Mouse (Mus musculus) mouse trophoblast stem cell (cell line): ENCODE measurements at regions not wholly inside any gene's neighbourhood (a gene's known extent, or its start where the extent isn't known, plus 50 kb on each side); places are given as distances from the start of the nearest gene placed in this dataset.
"Not testable (repeated sequence)": the region's sequence is repeated elsewhere in the genome, so short reads cannot be mapped to it uniquely, and the experiment has no call there.

ENCODE experiments used
- in situ Hi-C, 2 experiments: fragments of 300-500 bp; cut with MseI, MboI; formaldehyde crosslinking; loops; 2 replicates in 1 of 2; 3 replicates in 1 of 2; pipeline ENCODE4 v1.15.1; 2025

DNA sequence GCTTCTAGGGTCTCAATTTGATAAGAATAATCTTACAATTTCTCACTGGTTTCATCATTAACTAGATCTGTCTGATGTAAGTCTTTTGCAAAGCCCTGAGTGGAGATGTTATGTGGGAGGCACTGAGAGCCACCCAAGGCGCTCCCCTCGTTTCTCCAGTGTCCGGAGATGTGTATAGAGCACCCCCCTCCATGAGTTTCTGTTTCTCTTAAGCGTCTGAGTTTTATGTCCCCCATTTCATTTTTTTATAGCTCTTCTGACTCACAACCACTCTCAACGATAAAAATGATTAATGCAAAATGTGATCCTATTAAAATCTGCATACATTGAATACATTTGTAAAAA, 179.5 kb upstream of the Pkdcc start:
- in situ Hi-C loops = no loop called here

DNA sequence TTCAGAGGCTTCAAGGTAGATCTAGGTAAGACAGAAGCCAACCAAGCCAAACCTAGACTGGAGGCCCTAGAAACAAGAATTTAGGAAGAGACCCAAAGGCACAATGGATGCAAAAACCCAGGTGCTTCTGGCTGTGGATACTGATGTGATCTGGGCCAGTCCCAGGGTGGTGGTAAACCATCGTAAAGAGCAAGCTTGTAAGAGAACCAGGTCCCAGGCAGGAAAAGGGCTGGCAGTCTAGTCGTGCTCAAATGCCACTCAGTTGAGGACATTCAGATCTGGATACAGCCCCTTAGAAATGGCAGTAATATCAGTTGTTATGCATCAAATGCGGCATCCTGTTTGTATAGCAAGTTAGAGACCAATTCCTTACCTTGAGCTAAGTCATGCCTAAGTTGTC, 175.5 kb upstream of the Pkdcc start:
- in situ Hi-C loops = no loop called here

DNA sequence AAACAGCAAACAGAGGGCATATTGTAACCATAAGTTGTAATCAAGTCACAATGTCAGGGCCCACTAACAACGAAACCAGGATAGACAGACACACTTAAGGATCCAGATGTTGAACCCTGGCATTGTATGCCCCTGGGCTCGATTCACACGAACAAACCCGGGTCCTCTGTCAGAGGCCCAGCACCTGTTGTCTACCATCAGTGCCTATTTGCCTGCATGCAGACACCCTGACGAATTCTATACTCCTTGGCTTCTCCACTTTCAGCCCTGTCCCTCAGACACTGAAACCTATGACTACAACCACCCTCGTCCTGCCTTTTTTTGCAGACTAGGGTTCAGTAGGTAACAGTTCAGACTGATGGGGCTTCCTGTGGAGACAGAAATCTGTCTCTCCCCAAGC, 170.6 kb upstream of the Pkdcc start:
- in situ Hi-C loops = loop anchor here in 1 of 2 experiments (5.0 kb wide), 1 partner anchor 208 kb away; no protein-coding TSS in a partner anchor

DNA sequence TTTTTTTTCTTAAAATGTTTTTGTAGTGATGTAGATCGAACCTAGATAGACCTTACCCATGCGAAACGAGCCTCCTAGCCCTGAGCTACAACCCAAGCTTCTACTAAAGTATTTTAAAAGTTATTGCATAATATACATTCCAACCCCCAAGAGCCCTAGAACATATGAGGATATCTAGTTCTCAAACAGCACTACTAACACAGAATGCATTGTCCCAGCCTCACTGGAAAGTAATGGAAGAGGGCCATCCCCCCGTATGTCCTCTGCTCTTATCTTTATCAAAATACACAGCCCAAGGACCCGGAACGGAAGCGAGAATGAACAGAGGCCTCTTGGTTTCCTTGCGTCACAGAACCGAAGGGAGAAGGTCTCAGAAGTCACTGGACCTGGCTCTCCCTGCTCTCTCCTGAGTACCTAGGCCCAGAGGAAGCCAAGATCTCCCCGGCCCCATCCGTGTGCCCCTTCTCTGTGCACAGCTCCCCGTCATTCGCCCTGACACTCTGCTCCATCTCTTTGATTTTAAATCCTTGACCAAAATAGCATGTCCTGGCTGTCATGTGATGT, 165.0 kb upstream of the Pkdcc start:
- in situ Hi-C loops = no loop called here

DNA sequence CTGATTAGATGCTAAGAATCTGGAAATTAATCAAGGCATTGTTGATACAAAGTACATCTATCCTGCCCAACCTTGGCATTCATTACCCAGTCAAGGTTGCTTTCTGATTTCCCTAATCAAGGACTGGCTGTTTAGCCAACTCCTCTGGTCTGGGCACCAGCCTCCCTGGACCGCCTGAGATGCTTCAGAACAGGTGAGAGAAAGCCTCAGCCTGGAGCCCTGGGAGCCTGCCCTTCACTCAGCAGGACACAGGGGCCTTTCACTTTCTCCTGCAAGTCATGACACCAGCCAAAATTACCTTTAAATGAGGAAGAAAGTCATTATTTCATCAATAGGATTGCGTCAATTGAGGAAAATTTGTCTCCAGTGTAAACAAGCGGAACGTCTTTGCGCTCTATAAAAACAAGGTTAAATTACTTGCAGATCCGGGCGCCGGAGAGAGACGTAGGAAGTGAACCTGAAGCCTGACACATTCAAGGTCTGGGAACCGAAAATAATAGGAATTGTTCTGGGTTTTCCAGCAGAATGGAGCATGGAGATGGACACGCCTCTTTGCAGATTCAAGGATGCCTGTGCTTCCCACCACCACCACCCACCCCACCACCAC, 164.4 kb upstream of the Pkdcc start:
- in situ Hi-C loops = no loop called here

DNA sequence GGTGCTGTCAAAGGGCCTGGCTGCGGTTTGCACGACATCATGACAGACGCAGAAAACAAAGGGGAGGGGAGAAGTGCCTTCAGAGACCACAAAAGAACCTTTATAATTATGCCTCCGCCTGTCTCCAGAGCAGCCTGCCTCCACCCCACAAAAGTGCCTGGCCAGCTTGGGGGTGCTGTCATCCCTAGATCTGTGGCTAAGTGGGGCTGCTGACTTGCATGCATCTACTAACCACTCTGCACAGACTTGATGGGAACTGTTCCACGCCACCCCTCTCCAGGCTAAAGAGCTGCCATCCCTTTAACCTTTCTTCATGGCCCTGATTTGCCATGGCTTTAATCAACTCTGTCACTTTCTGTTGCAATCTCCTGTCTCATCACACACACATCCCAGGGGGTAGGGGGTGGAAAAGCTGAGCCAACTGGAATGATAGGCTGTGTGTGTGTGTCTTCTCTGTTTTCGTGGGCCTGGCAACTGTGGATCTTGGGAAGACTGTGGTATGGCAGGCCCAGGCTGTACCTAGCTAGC, 162.4 kb upstream of the Pkdcc start:
- in situ Hi-C loops = no loop called here

DNA sequence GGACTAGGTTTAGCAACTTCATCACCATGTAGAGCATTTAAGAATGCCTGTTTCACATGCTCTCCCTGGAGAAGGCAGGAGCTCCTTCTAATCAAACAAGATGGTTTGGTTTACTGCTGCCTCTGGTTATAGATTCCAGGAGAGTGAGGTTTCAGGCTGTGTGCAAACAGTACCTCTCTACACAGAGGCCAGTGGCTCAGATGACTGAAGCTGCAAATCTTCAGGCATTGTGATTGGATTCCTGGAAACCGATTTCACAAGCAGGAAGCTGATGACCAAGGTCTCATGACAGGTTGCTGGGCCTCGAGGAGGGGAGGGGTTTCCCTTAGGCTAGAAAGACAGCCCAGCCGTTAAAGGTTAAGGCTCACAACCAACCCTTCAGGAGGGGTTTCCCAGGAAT, 157.3 kb upstream of the Pkdcc start:
- in situ Hi-C loops = no loop called here

DNA sequence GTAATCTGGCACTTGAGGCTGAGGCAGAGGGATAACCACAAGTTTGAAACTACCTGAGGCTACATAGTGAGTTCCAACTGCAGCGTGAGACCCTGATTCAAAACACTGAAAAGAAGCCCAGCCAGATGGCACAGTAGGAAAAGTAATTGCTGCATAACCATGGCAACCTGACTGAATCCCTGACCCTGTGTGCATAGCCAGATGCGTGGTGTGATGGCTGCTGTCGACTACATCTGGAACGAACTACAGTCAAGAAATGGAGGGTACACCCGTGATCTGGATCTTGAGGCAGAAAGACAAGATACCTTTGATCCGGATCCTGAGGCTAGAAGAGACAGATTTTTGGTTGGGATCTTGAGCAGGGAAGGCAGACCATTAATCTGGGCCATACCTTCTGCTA, 153.2 kb upstream of the Pkdcc start:
- in situ Hi-C loops = no loop called here

DNA sequence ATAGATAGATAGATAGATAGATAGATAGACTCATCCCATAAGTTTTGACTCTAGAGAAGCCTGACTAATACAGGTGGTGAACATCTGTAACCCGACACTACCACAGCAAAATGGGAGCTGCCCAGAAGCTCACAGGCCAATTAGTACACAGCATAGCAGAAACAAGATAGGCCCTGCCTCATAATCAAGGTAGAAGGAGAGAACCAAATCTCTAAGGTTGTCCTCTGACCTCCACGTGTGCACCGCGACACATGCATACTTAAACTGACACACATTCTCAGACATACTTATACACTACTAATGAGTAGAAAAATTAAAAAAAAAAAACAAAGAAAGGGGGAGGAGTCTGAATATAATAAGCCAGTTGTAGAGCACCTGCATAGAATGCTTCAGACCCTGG, 151.2 kb upstream of the Pkdcc start:
- in situ Hi-C loops = no loop called here

DNA sequence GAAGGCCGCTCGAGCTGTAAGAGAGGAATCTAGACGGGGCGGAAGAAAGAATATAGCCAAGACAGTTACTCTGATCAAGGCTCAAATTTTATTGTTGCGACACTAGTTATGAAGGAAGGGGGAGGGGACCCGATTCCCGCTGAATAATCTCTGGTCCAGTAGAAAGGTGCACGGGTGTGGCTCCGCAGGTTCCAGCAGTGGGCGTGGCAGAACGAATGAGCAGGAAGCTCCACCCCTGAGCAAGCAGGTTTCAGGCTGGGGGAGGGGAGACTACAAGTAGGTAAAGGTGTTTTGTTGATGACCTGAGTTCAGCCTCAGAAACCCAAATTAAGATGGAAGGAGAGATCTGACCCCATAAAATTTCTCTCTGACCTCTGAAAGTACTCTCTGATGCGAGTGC, 150.7 kb upstream of the Pkdcc start:
- in situ Hi-C loops = not testable (repeated sequence)

DNA sequence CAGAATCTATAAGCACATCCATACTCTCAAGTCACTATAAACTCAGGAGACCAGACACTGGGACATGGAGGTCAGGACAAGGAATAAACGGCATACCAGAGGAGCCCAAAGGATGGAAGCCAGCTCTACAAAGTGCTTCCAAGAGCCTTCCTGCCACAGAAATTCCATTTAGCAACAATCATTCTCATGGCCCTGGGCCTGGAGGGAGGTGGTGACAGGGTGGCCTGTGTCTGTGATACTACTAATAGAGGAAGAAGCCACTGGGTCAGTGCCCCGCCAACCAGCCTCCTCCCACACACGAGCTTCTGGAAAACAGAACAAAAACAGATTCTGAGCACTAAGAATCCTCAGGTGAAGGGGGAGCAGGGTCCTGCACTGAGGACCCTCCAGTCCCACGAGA, 145.8 kb upstream of the Pkdcc start:
- in situ Hi-C loops = no loop called here

DNA sequence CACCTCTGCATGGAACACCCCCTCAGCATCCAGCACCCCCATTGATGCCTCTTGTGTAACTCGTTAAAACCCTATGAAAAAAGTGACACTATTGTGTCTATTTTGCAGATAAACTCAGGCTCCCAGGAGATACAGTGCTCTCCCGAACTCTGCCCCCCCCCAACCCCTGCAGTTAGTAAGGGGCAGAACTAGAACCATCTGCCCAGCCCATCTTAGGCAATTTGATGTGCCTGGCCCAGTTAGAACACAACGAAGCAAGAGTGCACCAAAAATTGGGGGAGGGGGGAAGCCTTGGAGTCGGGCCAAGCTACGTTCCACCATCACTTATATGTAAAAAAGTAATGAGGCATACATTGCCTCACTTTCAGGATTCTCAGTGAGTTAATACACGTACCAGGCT, 143.3 kb upstream of the Pkdcc start:
- in situ Hi-C loops = no loop called here

DNA sequence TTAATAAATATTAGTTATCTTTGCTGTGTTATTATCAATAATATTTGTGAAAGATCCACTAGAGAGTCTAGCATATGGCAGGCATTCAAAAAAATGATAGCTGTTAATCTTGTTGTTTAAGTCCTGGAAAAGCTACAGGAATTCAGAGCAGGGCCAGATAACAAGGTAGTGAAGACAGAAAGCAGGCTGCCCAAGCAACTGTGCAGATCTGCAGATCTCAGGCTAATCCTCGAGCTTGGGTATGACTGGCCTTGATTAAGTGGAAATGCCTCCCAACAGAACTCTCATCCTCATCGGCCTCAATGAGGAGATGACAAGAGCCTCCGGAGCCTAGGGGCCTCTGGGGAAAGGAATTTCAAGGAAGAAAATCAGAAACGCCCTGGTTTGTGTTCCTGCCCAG, 142.9 kb upstream of the Pkdcc start:
- in situ Hi-C loops = no loop called here

DNA sequence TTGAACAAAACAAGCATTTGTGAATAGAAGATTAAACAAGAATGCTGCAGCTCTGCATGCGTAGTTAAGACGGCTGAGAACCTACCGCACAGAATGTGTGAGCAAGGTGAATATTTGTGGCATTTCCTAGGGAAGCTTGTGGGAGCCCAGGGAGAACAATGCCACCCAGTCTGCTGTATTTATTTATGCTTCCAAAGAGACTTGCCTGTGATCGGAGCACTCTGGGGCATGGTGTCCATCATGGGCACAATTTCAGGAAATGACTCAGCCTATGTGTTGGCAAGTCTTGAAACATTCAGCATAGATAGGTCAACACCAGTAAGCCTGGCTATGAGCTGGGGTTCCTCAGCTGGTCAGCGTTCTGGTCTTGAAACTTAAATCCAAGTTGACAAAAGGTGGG, 140.2 kb upstream of the Pkdcc start:
- in situ Hi-C loops = no loop called here

DNA sequence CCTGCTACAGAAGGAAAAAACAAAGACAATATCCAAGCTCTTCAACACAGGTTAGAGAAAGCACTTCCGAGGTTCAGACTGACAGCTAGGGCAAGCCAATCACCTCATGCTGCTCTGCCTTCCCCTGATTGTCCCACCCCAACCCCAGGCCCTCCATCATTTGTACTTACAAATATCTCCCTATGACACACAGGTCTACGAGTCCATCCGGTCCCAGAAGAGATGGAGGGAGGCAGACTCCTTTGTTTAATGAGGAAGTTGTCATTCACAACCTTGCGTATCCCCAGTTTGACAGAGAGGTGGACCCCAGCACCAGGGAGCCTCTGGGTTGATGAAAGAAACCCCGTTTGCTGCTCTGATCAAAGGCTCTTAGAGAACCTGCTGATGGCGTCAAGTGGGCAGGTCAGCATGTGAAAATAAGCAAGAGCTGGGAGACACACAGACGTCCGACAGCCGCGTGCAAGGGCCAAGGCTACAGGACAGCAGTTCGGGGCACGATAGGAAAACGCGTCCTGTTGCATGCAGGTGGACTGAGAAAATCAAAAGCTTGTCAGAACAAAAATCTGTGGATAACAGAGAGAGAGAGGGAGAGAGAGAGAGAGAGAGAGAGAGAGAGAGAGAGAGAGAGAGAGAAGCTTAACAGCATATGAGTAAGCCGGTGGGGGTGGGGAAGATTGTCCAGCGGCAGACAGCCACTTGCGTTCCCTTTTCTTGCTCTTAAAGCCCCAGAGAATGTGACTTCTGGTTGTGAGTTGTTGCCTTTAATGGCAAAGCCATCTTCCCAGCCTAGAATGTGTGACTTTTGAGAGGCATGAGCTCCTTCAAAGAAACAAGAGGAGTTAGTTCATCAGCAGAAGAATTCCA, 137.1 kb upstream of the Pkdcc start:
- in situ Hi-C loops = no loop called here

DNA sequence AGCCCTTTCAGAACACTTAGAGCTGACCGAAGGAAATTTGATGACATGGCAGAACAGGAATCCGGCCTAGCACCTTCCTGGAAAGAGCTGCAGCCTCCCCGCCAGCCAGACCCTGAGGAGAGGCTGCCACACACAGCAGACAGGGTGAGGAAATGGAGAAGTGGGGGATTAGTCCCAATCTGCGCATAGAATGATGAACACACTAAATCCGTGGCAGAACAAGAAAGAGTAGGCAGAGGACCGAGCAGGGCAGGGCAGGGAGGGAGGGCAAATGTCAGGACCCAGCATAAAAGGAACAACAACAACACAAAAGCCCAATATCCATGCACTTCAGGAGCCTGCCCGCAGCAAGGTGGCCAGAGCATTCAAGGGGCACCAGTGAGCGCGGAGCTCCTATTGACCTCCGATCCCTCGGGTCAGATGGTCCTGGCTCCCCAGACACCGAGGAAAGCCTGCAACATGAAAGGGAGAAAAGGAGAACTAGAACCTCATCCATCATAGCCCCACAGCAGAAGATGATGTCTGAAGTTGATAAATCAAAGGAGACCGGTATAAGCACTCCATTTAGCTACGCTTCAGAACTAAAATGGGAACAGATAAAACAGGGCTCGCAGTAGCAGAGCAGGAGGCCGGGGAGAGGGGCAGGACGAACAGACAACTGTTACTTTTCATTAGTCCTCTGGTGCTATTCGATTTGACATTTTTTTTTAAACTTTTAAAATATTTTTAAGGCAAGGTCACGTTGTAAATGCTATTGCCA, 136.3 kb upstream of the Pkdcc start:
- in situ Hi-C loops = no loop called here

DNA sequence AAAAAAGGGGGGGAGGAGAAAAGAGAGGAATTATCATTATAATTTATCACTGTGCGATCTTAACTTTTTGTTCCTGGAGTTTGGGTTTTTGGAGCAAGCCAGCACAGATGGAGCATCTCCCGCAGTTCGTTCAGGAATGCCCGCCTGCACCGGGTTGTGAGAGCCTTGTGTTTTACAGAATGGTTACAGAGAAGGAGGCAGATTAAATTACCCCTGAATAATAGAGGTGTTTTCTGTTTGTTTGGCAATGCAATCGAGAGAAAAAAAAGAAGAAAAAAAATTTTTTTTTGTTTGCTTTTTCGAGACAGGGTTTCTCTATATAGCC, 135.8 kb upstream of the Pkdcc start:
- in situ Hi-C loops = no loop called here

DNA sequence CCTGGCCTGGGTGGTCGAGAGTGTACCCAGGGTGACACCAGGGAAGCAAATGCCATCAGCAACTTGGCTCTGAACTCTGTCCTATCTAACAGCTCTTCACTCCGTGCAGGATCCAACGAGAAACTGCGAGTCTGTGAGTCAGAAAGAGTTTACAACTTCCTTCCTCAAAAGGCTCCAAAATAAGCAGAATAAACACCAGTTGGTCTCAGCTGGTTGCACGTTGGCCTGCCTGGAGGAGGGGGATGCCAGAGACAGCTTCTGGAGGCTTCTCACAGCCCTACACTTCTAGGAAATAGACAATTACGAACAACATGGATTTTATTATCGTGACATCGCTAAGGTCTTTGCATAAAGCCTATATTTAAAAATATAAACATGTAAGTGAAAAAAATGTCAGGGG, 133.4 kb upstream of the Pkdcc start:
- in situ Hi-C loops = no loop called here

DNA sequence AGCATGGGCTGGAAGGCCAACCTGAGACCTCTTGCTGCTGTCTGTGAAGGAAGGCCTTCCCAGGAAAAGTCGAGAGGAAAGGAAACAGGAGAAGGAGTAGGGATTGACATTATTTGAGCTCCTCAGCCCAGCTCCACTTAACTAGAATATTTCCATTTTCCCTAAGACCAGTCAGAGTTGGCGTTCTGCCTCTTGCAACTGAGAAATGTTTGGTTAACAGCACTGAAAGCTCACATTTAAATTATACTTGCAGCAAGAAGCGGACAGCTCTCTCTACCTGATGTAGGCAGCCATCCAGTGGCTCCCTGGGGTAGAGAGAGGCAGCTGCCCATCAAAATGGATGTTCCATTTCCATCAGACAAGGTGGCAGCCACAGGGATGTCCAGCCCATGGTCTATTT, 131.6 kb upstream of the Pkdcc start:
- in situ Hi-C loops = no loop called here

DNA sequence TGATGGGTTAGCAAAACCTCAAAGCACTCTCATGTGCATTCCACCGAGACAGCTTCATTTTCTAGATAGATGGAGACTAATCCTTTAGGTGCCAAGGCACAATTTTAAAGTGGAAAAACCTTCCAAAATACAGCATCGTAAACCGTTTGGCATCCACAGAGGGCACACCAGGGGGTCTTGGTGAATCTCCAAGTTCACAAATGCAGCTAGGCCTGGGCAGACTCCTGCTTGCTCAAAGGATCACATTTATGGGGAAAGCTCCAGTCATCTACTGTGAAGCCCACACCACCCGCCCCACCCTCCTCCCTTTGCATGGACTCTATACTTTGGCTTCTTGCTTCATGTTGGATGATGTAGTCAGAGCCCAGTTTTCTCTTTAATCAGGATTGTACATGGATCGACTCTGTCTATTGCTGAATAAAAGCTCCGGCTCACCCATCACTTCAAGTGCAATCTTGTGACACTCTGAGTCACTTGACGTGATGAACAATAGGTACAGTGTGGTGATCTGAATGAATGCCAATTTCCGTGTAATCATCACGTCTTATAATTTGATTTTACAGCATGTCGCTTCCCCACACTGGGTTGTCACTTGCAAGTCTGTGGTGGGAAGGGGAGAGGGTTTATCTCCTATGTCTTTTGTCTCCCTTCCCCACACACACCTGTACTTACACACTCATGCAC, 129.2 kb upstream of the Pkdcc start:
- in situ Hi-C loops = no loop called here

DNA sequence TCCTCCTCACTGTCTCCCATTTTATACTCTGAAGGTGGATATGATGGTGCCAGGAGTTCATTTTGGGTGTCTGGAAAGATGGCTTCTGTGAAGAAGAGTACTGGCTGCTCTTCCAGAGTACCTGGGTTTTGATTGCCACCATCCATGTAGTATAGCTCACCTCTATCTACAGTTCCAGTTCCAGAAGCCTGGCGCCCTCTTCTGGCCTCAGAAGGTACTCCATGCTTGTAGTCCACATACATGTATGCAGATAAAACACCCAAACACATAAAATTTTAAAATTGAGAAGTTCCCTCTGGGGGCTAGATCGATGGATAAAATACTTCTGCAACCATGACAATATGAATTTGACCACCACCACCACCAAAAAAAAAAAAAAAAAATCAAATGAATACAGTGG, 128.4 kb upstream of the Pkdcc start:
- in situ Hi-C loops = no loop called here

DNA sequence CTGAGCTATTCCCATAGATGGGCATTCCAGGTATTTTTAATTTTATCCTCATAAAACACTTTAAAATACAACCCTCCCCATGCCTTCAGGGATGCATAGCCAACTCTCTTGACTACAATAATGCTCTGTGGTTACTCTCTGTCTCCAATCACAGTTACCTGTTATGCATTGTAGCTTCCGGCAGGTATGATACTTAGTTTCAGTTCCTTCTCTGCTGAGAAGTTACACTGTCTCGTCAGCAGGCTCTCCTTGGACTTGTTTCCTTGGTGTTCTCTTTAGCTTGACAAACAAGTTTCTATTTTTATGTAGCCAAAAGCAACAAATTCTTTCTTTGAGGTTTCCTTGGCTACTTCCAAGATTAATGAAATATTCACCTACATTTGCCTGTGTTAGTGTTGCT, 126.6 kb upstream of the Pkdcc start:
- in situ Hi-C loops = no loop called here
